Mouse (Mus musculus) frontal cortex, adult (tissue): Measurements from ENCODE around the gene Otor.

Experiments
- ATAC-seq: cut with Nextera tagmentation; 2 replicates; pipeline ENCODE4 v1.9.2; 2017; ENCODE audit warnings: mild to moderate bottlenecking, moderate library complexity, mixed read lengths; ENCODE audit not compliant: low TSS enrichment

Gene Otor

DNA sequence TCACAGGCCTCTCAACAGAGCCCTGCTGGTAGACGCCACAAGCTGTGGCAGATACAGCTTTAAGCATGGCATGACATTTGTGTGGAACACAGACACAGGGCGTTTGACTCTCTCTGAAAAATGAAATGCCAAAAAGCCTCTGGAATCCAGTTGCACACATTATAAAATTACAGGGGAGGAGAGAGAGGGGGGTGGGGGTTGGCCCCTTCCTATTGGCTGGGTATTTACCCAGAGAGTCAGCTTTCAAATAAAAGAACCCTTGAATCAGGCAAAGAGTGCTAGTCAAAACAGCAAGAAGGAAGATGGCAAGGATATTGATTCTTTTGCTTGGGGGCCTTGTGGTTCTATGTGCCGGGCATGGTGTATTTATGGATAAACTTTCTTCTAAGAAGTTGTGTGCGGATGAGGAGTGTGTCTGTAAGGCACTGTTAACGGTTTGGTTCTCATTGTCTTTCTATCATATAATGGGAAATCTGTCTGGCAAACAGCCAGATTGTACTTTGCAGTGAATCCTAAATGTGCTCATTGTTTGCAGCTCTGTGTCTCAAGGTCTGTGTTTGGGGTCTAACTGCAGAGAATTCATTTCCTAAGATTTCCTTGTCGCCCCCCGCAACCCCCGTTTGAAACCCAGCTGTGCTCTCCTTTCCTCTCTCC, at the start of gene Otor:
Gene Otor, plus strand, starts transcription at position 276 of the 654 bp plus-strand sequence.
- no peak for ATAC-seq

DNA sequence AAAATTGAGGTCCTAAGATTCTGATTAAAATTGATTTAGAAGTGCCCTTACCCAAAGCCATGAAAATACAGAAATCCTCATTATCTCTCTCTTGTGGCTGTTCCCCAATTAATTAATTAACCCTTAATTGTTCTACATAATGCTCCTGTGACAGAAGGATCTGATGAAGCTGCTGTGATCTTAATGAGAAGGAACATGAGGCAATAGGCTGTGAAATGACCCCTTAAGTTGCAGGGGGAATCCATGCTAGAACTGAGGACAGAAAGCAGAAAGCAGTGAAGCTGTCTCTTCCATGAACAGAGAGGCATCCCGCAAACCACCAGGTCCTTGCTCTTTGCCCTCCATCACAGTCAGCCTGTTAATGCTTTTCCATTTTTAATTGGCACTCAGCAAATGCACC, 47.0 kb upstream of the Otor start:
- ATAC-seq: no peak

DNA sequence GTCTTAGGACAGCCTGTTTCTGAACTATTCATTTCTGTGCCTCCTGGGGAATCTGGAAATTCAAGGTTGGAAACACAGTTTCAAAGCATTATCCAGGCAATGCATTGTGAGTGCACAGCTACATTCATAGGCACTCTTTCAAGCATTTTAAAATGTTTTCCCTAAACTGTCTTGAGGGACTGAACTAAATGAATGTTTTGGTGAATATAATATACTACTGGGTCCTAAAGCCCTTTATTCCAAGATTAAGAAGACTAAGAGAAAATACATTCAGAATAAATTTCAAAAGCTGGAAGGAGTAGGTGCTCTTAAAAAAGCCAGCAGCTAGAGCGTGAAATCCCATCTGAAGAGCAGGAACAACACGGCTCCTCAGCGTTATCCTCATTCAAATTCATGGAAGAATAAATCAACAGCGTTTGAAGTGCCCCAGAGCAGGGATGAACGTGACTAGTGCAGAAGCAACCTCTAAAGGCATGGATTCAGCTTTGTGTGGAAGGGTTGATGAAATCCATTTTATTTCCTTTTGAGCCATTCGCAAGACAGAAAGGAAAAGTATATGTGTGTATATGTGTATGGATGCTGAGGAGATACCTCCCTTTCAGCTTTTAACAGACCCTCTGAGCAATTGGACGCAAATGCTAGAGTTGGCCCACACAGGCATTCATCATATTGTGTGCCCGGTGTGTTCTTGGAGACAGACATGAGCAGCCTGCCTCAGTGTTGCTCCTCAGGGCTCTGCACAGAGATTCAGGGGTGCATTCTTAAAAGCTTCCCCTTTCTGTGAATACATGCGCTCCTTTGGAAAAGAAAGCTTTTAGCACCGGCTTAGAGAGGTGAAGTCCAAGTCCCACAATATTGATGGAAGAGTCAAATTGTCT, 45.7 kb upstream of the Otor start:
- ATAC-seq: peak; percentile 41

DNA sequence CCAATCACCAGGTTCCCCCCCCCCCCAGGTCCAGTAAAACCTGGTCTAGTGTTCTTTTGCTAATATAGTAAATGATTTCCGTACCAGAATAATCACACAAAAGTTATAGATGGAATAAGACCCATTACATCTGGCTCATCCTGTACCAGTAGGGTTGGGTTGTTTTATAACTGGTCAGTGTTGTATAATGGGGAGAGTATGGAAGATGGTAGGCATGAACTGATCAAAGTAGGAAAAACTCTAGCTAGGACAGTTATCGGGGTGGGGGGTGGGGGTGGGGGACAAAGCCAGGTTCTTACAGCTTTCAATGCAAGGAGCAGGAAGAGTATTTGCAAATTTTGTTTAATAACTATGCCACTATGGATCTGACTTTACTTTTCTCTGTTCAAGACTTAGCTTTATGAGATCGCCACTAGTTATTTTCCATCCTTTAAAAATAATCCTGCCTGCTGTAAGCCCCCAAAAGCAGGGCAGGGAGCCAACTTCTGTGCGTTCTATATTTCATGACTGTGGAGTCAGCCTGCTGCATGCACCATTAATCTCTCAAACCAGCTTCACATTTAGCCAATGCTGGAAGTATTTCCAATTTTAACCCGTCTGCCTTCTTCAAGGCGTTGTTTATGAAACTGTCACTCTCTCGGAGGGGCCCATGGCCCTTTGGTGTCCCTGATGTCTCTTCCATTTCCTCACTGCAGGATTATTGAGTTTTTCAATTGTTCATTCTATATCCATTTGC, 43.8 kb upstream of the Otor start:
- no peak for ATAC-seq

DNA sequence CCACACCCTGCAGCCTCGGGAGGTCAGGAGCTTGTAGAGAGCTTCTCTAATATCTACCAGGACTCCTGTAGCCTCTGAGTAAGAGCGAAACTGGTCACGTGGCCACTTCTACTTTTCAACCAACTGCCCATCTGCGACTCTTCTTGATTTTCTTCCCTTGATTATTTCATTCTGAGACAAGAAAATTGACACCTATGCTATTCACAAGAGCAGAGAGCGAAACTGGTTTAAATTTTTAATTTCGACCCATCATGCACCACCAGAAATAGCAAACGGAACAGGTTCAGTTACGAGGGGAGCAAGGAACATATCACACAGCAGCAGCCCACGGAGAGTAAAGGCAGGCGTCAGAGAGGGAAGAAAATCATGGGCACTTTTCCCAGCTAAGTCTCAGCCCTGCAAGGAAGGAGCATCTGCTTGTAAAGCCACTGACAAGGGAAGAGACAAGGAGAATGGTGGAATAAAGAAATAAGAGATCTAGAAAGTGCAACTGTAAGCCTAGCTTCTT, 43.1 kb upstream of the Otor start:
- peak; percentile 86 for ATAC-seq

DNA sequence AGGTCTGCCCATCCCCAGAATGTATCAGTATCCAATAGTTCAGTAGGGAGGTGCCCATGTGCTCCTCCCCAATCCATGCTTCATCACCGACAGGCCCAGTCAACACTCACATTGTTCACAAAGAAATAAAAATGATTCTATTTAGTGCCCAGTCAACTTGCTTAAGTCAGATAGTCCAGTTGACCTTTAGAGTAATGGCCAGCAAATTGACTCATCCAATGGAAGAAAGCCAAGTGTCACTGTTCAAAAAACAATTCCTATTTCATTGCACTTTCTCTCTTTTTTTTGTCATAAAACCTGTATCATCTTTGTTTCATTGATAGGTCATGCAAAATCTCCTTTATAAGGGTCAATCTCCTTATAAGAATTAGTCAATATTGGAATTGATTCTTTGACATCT, 36.7 kb upstream of the Otor start:
- no peak for ATAC-seq

DNA sequence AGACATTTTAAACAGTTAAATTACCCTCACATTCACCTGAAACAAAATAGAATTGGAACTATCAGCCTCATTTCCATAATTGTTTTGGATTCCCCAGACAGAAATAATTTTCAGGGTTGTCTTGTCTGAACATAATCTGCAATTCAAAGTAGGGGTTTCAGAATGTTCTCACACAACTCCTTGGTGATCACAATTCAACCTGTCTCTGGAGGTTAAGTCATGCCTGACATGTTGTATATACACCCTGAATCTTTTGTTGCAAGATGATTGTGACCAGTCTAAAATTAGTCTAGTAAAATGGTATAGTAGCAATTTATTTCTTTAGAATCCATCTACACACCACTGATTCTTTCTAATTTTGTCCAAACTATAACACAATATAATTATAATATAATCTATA, 23.0 kb upstream of the Otor start:
- ATAC-seq: no peak

DNA sequence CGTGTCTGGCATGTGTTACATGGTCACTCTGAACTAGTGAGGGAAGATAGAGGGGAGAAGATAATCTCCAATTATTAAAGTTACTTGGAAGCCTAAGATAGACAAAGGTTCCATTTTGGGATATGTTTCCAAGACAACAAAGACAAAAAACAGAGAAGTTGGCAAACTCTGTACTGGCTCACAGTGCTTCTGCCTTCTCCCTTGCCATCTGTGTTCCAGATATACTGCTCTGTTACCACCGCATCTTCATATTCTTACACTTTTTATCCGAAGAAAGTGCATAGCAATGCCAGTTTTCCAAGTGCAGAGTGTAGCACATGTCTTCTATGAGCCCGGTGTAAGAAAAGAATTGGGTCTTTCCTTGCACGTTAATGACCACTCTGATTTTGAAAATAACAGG, 21.5 kb upstream of the Otor start:
- peak; percentile 95 for ATAC-seq

DNA sequence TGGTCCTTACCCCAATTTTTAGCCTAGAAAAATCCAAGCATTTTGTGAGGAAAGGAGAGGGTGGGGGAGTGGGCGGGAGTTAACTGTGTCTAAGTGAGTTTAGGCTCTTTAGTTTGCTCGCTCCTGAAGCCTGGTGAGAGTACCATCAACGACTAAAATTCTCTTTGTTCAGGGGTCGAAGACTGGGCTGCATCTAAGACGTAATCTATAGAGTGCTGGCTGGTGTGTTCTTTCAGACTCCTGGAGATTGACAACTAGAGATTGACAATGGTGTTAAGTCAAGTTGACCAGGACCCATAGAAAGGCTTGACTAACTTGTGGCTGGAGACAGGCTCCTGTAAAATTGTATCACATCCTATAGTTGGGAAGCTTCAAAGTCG, 15.9 kb upstream of the Otor start:
- ATAC-seq: peak; percentile 42

DNA sequence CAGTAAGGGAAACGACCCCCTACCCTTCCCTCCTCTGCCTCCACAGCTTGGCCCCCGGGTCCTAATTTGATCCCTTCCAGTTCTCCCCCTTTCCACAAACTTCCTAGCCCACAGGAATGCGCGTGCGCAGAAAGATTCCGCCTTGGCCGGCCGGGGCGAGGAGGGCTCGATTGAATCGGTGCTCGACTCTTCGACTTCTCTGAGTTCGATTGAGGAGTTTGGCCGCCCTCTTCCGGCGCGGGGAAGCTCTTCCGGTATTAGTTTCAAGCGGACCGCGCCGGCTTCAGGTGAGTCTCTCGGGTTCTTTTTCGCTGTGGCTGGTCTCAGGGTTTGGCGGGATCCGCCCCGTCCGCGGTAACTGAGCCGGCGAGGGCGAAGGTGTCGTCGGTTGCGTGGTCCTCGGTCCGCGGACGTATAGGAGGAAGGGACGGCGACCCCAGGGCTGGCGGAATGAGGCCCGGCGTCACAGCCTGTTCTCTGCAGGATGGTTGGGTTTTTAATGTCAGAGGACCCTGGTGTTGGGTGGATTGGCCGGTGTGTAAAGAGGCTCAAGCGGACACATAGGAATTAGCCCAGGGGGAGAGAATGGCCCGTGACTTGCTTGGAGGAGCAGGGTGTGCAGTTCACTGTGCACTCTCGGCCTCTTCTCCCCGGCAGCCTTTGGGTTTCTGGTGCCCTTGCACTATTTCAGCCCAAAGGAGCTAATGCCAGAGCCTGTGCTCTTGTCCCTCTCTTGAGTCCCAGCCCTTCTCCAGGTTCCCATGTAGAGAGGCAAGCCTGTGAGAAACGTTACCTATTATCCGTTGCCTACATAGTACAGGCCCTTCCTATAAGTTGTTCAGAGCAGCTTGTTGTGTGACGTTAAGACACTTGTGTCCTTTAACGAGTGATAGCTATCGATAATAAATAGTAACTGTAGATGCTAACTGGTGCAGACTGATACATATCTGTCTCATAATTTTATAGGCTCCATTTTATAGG, 15.2 kb upstream of the Otor start, which contains the start of gene Snrpb2:
Gene Snrpb2, plus strand, starts transcription at position 228 of the 981 bp plus-strand sequence.
- peak; percentile 98 for ATAC-seq

DNA sequence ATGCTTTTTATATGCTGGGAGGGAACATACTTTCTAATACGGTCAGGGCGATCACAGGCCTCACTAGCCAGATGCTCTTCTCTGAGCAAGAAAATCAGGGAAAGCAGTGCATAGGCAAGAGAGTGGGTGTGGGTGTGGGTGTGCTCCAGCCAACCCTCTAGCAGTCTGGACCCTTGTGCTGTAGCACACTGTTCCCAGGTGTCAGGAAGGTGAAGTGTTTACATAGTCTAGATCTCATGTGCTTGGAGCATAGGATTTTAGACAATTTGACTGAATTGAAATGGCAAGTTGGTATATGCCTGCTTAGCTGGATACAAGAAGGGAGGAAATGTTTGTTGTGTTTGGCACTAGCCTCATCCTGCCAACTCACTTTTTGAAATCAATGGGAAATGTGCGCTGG, 12.4 kb upstream of the Otor start:
- no peak for ATAC-seq

DNA sequence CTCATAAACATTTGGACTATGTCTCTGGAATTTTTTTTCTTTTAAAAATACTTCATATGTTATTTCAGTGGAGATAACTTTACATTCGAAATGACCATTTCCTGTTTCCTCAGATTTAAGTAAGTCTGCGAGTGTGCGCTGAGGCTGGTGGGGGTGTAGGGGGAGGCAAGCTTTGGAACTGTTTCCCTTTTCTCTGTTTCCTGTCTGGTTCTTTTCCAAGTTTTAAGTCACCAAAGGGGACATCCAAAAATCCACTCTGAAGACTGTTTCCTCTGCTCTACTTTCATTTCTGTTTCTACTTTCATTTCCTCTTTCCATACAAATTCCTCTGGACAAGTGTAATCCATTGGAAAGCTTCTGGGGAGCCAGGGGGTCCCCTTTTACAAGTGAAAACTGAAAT, 3.4 kb downstream of the Otor start:
- ATAC-seq: no peak

DNA sequence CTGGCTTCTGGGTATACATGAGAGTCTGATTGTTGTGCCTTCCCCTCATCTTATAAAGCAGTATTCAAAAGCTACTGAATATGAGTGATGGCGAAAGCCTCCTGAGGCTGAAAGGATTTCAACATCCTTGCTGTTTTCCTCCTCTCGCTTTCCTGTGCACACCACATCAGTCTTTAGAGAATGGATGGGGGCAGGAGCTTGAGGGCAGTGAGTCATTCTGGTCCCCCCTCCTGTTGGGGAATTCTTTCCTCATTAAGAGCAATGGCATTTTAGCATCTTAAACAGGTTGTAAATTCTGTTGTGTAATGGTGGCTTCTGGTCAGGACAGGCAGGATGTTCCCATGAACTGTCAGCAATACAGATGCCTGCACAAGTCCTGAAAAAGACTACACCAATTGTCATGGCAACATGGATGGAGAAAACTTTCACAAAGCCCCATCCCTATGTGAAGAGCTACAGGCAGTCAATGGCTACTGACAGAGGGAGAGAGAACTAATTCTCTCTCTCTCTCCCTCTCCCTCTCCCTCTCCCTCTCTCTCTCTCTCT, 6.7 kb downstream of the Otor start:
- ATAC-seq: no peak

DNA sequence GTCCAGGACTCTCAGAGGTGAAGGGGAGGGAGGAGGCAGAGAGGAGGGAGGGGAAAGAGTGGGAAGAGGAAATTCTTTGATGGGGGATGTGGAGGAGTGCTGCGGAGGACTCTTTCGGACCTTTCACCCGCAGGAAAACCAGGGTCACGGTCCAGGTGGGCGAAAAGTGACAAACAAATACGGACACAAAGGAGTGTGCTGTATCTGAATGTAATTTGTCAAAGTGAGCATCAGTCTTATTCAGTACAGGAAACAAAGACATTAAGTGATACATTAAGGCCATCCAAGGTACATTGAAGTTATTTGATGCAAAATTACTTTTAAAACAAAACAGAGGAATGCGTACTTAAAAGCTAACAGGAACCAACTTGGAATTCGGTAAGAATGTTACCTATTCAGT, 11.6 kb downstream of the Otor start:
- ATAC-seq: no peak

DNA sequence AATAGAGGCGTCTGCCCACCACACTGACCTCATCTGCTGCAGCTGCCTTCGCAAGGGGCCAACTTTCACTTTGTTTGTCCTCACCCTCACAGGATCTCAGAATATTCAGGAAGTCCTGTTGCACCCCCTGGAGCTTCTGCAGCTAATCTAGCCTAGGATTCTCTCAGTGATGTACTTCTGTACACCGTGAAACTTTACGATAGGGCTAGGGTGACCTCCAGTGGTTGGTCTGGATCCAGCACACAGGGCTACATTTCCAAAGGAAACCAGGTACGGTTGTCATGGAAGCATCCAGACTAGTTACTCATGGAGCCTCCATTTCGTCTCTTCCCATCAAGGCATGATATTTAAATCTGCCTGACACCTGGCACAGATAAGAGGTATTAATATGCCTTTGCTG, 15.5 kb downstream of the Otor start:
- peak; percentile 91 for ATAC-seq

DNA sequence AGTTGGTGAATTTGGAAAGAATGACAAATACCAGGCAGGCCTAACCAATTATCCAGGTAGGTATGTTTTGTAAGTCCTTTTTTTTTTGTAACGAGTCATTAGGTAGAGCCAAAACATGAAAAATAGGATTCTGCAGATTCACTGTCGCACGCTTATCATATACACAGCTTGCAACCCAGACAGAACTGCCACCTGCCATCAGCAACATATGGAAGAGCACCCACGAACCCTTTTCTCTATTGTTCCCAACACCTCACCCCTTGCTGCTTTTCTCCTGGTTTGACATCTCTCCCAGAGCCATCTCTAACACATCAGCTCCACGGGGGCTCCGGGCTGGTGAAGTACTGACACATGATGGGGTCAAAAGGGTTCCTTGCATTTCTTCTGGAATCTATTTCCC, 16.5 kb downstream of the Otor start:
- ATAC-seq: 0 out of 2 replicates have a peak, but pooled peaks have one; percentile 24

DNA sequence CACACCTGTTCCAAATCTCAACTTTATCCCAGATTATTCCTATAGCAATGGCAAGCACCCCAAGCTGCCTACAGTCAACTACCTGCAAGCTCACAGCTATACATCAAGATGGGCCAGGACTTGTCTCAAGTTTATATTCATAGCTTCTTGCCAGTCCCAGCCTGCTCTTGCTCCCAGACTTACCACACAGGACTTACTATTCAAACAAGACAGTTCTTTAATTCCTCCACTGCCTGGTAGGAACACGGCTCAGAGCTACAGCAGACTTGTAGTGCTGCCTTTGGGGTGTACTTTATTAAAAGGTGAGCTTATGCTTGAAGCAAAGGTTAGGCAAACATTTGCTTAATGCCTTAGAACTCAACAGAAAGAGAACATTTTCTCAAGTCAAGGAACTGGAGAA, 18.9 kb downstream of the Otor start:
- ATAC-seq: no peak

DNA sequence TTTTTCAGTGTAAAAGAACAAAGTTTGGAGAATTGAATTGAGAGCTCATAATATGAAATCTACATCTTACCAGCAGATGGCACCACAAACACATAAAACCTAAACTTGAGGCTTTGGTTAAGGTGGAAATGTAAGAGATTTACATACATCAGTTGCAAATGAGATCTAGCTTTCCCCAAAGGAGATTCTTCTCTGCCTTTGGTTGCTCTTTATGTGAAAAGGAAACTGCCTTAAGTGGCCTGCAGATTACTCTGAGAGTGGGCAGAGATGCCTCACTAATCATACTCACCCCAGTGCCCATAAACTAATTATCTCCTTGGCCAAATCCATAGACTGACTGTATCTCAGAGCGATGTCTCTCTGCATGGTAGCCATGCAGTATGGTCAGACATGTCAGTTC, 35.6 kb downstream of the Otor start:
- peak; percentile 41; the same call in 1 of the 2 replicates for ATAC-seq

DNA sequence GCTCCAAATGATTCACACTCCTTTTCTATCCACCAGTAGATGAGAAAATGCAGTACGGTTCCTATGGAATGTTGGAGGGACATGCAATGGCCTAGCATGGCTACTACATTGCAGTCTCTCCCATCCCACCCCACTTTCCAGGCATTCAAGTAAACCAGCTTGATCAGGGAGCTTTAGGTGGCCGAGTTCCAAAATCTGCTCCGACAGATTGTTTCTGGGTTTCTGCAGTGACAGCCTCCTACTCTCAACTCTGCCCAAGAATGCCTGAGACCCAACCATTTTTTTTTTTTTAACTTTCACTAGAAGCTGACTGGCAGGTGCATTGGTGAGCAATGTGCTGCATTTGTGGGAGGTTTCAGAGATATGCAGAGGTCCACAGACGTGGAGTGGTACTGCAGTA, 36.4 kb downstream of the Otor start:
- ATAC-seq: peak; percentile 71

DNA sequence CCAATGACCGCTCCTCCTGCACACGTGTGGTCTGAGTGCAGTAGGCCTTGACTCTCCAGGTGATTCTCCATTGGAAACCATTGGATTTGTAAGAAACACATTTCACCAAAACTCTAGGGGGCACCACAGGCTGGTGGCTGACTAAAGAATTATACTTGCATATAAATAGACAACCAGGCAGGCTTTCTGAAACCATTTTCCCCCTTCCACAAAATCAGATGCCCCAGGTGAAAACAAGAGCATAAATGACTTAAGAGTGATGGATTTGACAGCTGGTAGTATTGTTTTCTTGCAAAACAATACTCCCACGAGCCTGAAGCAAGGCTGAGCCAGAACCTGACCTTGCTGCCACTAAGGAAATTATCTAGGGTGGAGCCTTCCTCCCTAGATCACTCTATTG, 39.2 kb downstream of the Otor start:
- ATAC-seq: peak; percentile 62

DNA sequence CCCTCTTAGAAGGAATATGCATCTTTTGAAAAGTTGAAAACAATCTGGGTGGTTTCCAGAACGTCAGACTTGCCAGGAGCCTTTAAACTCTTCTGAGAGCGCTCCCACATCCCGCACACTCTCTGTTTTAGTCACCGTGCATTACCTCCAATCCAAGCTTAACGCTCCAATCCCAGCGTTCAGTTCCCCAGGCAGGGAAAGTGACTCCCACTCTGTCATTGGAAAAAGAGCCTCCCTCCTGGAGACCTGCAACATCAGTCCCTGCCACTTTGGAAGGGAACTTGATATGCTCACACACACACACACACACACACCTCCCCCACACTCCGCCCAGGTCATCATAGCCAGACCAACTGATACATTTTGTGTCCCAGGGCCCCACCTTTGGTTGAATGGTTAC, 39.9 kb downstream of the Otor start:
- ATAC-seq: no peak
